Mouse (Mus musculus) erythroblast, embryonic 14.5 days (primary cell): ENCODE results near the gene E330021D16Rik.

ENCODE experiments used
- GATA1 ChIP-seq: IDR thresholded peaks from 2 replicates; pipeline ENCODE4 v1.6.1; 2012; ENCODE audit warnings: low read length, inconsistent platforms, mixed read lengths
- TAL1 ChIP-seq: IDR thresholded peaks from 3 replicates; pipeline ENCODE4 v1.6.1; 2012; ENCODE audit warnings: low read length, inconsistent platforms, mixed read lengths

DNA sequence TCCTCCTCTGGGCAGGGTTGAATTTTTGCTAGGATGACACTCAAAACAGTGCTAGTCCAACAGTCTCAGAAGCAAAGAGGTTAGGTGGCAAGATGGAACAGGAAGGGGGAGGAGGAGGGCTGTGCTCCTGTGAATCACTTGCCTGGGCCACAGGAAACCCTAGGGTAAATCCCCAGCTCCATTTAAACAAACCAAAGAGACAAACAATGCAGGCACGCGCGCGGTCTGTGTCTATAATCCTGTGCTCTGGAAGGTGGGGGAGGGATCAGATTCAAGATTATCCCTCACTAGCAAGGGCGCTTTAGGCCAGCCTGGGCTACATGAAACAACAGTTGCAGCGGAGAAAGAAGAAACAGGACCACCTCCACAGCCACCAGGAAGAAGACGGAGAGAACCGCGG is 48.1 kb upstream of the E330021D16Rik start:
- TF ChIP-seq GATA1, result no peak
- no peak for TF ChIP-seq TAL1
